Mouse (Mus musculus) brown adipose tissue, adult 24 weeks (tissue): ENCODE data around the gene Smco3. TPM values are rescaled to one million over a fixed set of nuclear protein-coding genes. Genes with fewer than 3 reads are reported as not detected.
A peak's percentile ranks its signal among the peaks of the same experiment; 100 is the strongest.
"Not testable (repeated sequence)": the region's sequence is repeated elsewhere in the genome, so short reads cannot be mapped to it uniquely, and the experiment has no call there.

Experiments used
- H3K27ac ChIP-seq: fragments of 200-500 bp; replicated peaks from 2 replicates; pipeline ENCODE4 v1.5.1; 2012; ENCODE audit warnings: low read depth, mild to moderate bottlenecking, low read length
- H3K4me1 ChIP-seq: fragments of 200-500 bp; 2 replicates; pipeline ENCODE4 v1.6.1; 2012; ENCODE audit warnings: low read length, mixed read lengths; ENCODE audit not compliant: control insufficient read depth, insufficient read depth, insufficient read length
- H3K4me3 ChIP-seq: fragments of 200-500 bp; 2 replicates; pipeline ENCODE4 v1.5.1; 2012; ENCODE audit warnings: low read depth, mild to moderate bottlenecking, low read length, moderate library complexity; ENCODE audit not compliant: insufficient read depth
- polyA plus RNA-seq: library from polyadenylated mRNA; stranded (reverse); fragments of >200 nt; gene quantifications from 2 replicates; pipeline ENCODE4 v1.2.4, GENCODE M21; 2012; ENCODE audit not compliant: missing spikeins, insufficient read depth, insufficient read length

Gene Smco3
- not detected in 2 replicates for polyA plus RNA-seq

GRCm38 (mm10) chr6:136835352-136835751 lies at the start of gene Smco3:
TSS of gene Smco3 (minus strand) at chr6:136835452.
- no peaks in the 10 kb centered on the region for H3K4me1 ChIP-seq
- no peak within 1 kb of the TSS for H3K4me3 ChIP-seq

DNA sequence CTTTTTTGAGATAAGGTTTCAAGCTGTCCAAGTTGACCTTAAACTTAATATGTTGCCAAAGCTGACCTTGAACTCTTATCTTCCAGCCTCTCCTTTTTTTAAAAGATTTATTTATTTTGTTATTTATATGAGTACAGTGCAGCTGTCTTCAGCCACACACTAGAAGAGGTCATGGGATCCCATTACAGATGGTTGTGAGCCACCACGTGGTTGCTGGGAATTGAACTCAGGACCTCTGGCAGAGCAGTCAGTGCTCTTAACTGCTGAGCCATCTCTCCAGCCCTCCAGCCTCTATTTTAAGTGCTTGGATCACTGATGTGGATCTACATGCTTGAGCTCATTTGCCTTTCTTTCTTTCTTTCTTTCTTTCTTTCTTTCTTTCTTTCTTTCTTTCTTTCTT lies 49.5 kb upstream of the Smco3 start:
- H3K4me3 ChIP-seq, H3K4me1 ChIP-seq: not testable (repeated sequence)

More at GRCm38 (mm10) chr6:136835352-136835751, at the start of gene Smco3:
- no peak within 1 kb of the TSS for H3K27ac ChIP-seq

GRCm38 (mm10) chr6:136883961-136884360 lies 48.7 kb upstream of the Smco3 start:
- Histone ChIP-seq H3K4me3 (no peak overlapping the region), H3K4me1 (no peaks in the 10 kb centered on the region), H3K27ac (no peak overlapping the region)

More for the DNA sequence above, 49.5 kb upstream of the Smco3 start:
- not testable (repeated sequence) for H3K27ac ChIP-seq

DNA sequence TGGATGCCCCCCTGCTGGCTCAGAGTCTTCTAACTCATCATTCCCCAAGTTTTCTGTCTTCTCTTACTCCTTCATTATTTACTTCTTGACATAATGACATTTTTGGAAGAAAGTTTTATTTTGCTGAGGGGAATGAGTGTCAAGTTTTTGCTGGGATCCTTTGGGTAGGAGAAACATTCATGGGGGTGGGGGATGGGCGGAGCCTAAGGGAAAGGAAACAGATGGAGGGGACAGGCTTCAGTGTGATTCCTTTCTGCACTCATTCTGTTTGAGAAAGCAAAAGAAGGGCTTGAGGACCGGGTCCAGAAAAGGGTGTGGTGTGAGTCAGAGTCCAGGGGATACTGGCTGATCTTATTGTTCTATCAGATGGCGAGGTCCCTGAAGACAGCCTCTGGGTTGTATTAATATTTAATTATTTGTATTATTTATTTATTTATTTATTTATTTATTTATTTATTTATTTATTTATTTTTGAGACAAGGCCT lies 48.2 kb upstream of the Smco3 start:
- H3K4me3 ChIP-seq: no peak overlapping the region
- no peak overlapping the region for H3K27ac ChIP-seq
- no peaks in the 10 kb centered on the region for H3K4me1 ChIP-seq

GRCm38 (mm10) chr6:136881678-136882077 lies 46.4 kb upstream of the Smco3 start:
- Histone ChIP-seq H3K4me1 (no peaks in the 10 kb centered on the region), H3K27ac (no peak overlapping the region), H3K4me3 (no peak overlapping the region)

DNA sequence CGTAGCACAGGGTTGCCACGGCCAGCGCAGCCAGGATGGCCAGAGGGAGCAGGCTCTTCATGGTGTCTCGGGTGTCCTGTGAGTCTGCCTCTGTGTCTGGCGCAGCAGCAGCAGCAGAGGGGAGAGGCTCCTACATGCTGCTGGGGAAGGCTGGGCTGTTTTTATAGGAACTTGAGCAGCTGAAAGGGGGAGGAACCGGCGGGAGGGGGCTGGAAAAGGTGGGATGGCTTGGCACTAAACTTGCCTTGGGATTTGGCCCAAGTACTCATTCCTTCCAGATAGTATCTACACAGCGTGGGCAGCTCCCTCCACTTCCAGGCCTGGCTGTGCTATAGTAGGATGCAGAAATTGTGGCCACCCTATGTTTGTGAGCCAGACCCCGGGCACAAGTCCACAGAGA lies 40.4 kb upstream of the Smco3 start, which contains the start of gene Mgp:
Mgp (minus strand) TSS at position 154 of the 400 bp plus-strand sequence.
- no peaks in the 10 kb centered on the region for H3K4me1 ChIP-seq
- H3K4me3 ChIP-seq: peak within 1 kb of the TSS; percentile 40
- peak within 1 kb of the TSS; percentile 34 for H3K27ac ChIP-seq

- H3K4me1 ChIP-seq: no peaks in the 10 kb centered on the region
- H3K4me3 ChIP-seq: peak overlapping the region; percentile 30
Observed at GRCm38 (mm10) chr6:136874599-136874998, 39.3 kb upstream of the Smco3 start.

DNA sequence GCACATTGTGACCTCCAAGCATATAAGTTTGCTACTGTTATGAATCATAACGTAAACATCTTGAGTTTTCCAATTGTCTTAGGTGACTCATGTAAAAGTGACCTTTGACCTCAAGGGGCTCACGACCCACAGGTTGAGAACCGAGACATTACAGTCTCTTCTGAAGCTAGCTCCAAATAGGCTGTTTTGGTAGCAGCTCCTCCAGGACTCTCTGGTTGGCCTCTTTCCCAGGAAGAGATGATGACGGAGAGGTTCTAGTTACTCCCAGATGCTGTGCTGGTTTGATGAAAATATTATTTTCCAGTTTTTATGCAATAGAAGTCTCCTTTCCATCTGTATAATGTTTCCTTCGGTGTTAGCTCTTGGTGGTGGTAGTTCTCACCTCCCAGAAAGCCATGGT lies 33.7 kb upstream of the Smco3 start:
- Histone ChIP-seq H3K4me1 (no peaks in the 10 kb centered on the region), H3K4me3 (no peak overlapping the region), H3K27ac (no peak overlapping the region)

More at GRCm38 (mm10) chr6:136874599-136874998, 39.3 kb upstream of the Smco3 start:
- peak overlapping the region; percentile 16; the same call in 1 of the 2 replicates for H3K27ac ChIP-seq

GRCm38 (mm10) chr6:136866150-136866549 lies 30.9 kb upstream of the Smco3 start:
- Histone ChIP-seq H3K27ac (no peak overlapping the region), H3K4me1 (no peaks in the 10 kb centered on the region), H3K4me3 (no peak overlapping the region)

DNA sequence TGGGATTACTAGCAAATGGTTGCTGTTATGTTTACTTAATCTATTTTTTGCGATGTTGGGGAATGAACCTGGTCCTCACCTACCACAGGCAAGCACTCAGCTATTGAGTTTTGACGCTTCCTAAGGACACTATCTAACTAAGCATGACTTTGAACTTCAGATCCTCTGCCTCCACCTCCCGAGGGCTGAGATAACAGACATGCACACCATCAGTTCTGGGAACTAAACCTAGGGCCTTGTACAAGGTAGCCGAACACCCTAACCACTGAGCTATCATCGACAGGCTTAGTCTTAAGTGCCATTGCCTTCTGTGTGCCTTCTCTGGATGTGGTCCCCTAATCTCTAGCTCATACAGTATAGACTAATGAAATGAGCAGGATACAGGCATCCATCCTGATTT lies 30.1 kb upstream of the Smco3 start:
- H3K27ac ChIP-seq: no peak overlapping the region
- no peaks in the 10 kb centered on the region for H3K4me1 ChIP-seq
- no peak overlapping the region for H3K4me3 ChIP-seq

- Histone ChIP-seq H3K4me3 (no peak overlapping the region), H3K27ac (no peak overlapping the region), H3K4me1 (no peaks in the 10 kb centered on the region)
Observed at GRCm38 (mm10) chr6:136861020-136861419, 25.8 kb upstream of the Smco3 start.

DNA sequence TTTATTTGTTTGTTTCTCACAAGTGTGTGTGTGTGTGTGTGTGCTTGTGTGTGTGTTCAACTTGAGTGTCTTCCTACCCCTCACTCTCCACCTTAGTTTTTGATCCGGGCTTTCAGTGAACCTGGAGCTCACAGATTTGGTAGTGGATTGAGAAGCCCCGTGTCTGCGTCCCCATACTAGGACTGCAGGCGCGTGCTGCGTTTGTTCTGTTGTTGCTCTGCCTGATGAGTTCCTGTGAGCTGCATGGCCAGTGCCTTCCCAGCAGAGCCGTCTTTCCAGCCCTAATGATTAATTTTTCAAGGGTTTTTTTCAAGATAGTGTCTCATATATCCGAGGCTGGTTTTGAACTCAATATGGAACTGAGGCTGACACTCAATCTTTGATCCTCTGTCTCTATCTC lies 23.2 kb upstream of the Smco3 start:
- Histone ChIP-seq H3K4me3 (no peak overlapping the region), H3K27ac (no peak overlapping the region), H3K4me1 (no peaks in the 10 kb centered on the region)

- Histone ChIP-seq H3K4me3 (no peak overlapping the region), H3K4me1 (no peaks in the 10 kb centered on the region), H3K27ac (no peak overlapping the region)
Observed at GRCm38 (mm10) chr6:136857873-136858260, 22.6 kb upstream of the Smco3 start.

GRCm38 (mm10) chr6:136857186-136857872 lies 22.1 kb upstream of the Smco3 start, which contains the start of gene Art4:
TSS of gene Art4 (minus strand) at chr6:136857733.
- Histone ChIP-seq H3K4me1 (no peaks in the 10 kb centered on the region), H3K27ac (no peak within 1 kb of the TSS), H3K4me3 (no peak within 1 kb of the TSS)

DNA sequence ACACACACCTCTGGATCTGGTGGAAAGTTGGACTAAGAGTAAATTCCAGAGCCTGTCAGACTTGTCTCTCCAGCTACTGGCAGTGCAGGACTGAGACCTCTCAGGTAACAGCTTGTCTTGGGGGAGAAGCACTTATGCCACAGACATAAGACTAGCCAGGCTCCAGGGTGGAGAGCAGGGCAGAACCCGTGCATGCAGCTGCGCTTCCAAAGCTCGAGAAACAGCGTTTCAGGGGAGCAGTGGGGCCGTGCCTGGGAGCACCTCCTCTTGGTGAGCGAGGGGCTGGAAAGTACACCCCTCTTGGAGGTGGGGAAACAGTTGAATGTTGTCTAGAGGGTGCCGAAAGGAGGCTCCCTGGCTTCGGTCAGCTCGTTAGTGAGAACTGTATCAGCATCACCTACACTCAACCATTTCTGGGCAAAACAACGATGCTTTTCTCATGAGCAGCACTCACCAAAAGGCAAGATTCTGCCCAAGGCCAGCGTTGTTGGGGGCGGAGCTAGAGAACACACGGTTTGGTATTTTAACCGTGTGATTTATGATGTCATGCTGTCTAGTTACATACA lies 20.9 kb upstream of the Smco3 start:
- H3K4me1 ChIP-seq: no peaks in the 10 kb centered on the region
- no peak overlapping the region for H3K27ac ChIP-seq
- H3K4me3 ChIP-seq: no peak overlapping the region

DNA sequence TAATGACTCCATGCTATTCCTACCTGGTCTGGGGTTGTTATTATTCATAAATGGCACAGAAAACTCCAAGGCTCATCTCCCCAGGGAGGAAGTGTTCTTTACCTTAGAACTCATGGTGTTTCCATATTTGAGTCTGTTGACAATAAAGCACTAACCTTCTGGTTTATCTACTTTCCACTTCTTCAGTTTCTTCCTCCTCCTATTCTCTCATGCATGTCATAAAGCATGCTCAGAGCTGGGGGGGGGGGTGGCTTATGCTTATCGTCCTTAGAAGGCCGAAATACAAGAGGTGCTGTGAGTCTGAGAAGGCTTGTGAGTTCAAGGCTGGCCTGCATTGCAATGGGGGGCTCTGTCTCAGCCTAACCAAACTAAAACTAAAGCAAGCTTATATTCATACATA lies 19.9 kb upstream of the Smco3 start:
- Histone ChIP-seq H3K27ac (no peak overlapping the region), H3K4me1 (no peaks in the 10 kb centered on the region), H3K4me3 (no peak overlapping the region)
